Mouse (Mus musculus) kidney, postnatal 0 days (tissue): ENCODE data around the gene Lama2. TPM values are rescaled to one million over a fixed set of nuclear protein-coding genes. Genes with fewer than 3 reads are reported as not detected.

Experiments used
- ATAC-seq: fragments of 200-750 bp; cut with Nextera tagmentation; replicated peaks from 2 replicates; pipeline ENCODE4 v1.8.0; 2017; ENCODE audit warnings: low read depth, moderate number of reproducible peaks, moderate TSS enrichment, moderate library complexity; ENCODE audit not compliant: low FRiP score
- DNase-seq: peaks from one replicate; pipeline ENCODE4 v3.0.0-alpha.2; 2016; ENCODE audit warnings: low spot score
- H3K27ac ChIP-seq: fragments of 300-500 bp; sonication (generic); 2 replicates; pipeline ENCODE4 v1.5.1; 2014; ENCODE audit warnings: mild to moderate bottlenecking
- H3K27me3 ChIP-seq: fragments of 300-500 bp; sonication (generic); 2 replicates; pipeline ENCODE4 v1.6.1; 2014; ENCODE audit warnings: low read length, mixed read lengths; ENCODE audit not compliant: insufficient read depth
- H3K36me3 ChIP-seq: fragments of 300-500 bp; sonication (generic); 2 replicates; pipeline ENCODE4 v1.6.1; 2014; ENCODE audit warnings: low read length, mixed read lengths; ENCODE audit not compliant: insufficient read depth
- H3K4me1 ChIP-seq: fragments of 300-500 bp; sonication (generic); replicated peaks from 2 replicates; pipeline ENCODE4 v1.6.1; 2014; ENCODE audit warnings: antibody characterized with exemption, low read length, mixed read lengths; ENCODE audit not compliant: insufficient read depth
- H3K4me2 ChIP-seq: fragments of 300-500 bp; sonication (generic); 2 replicates; pipeline ENCODE4 v1.6.1; 2014; ENCODE audit warnings: mild to moderate bottlenecking, low read length, moderate library complexity, mixed read lengths
- H3K4me3 ChIP-seq: fragments of 300-500 bp; sonication (generic); replicated peaks from 2 replicates; pipeline ENCODE4 v1.5.1; 2014; ENCODE audit warnings: low read depth, low read length
- H3K9ac ChIP-seq: fragments of 300-500 bp; sonication (generic); 2 replicates; pipeline ENCODE4 v1.6.1; 2014; ENCODE audit warnings: low read depth, low read length
- H3K9me3 ChIP-seq: fragments of 300-500 bp; sonication (generic); replicated peaks from 2 replicates; pipeline ENCODE4 v1.6.1; 2016; ENCODE audit warnings: low read length, inconsistent platforms, mixed read lengths
- CTCF ChIP-seq: IDR thresholded peaks from 2 replicates; pipeline ENCODE4 v1.5.1; 2016; ENCODE audit warnings: antibody characterized with exemption, low read depth, mild to moderate bottlenecking, moderate library complexity
- WGBS: fragments of 180-500 bp; shearing (Covaris S2); extraction: QIAGEN DNeasy Blood & Tissue Kit; methylation state at CpG from one replicate; pipeline ENCODE4 v1.1.7; 2014; 5-methylcytosine and 5-hydroxymethylcytosine counted together
- polyA plus RNA-seq: library from polyadenylated mRNA; unstranded; fragments of >200 nt; fragmentation: Nextera tagmentation; extraction: Ambion mirVana; gene quantifications from 2 replicates; pipeline ENCODE4 v1.2.1, GENCODE M21; 2015

Gene Lama2
- polyA plus RNA-seq, 1 experiment from 2014 or later, result 16.2 TPM

GRCm38 (mm10) chr10:27127454-27127853 is 492.1 kb downstream of the Lama2 start:
- Histone ChIP-seq H3K9ac (no peak overlapping the region), H3K36me3 (no peaks in the 10 kb centered on the region), H3K27me3 (no peaks in the 10 kb centered on the region), H3K4me3 (no peak overlapping the region), H3K27ac (no peak overlapping the region), H3K9me3 (no peaks in the 10 kb centered on the region), H3K4me1 (no peaks in the 10 kb centered on the region), H3K4me2 (no peak overlapping the region)
- WGBS, result 76% methylated on average over 2 of the region's 2 CpGs
- ATAC-seq (no peak), DNase-seq (no peak)
- TF ChIP-seq CTCF, result no peak

GRCm38 (mm10) chr10:27123763-27124162 is 495.8 kb downstream of the Lama2 start:
- no peaks in the 10 kb centered on the region for H3K27me3 ChIP-seq
- no peaks in the 10 kb centered on the region for H3K36me3 ChIP-seq
- ATAC-seq, result no peak
- H3K4me1 ChIP-seq, result no peaks in the 10 kb centered on the region
- 81% methylated on average over 5 of the region's 5 CpGs for WGBS
- no peak for DNase-seq
- H3K4me3 ChIP-seq, result no peak overlapping the region
- no peak overlapping the region for H3K4me2 ChIP-seq
- H3K27ac ChIP-seq, result no peak overlapping the region
- H3K9ac ChIP-seq, result no peak overlapping the region
- TF ChIP-seq CTCF, result no peak
- H3K9me3 ChIP-seq, result no peaks in the 10 kb centered on the region

- Histone ChIP-seq H3K27me3 (no peaks in the 10 kb centered on the region), H3K36me3 (no peaks in the 10 kb centered on the region), H3K9ac (no peak overlapping the region), H3K4me3 (no peak overlapping the region), H3K4me1 (no peaks in the 10 kb centered on the region), H3K9me3 (no peaks in the 10 kb centered on the region), H3K4me2 (no peak overlapping the region), H3K27ac (no peak overlapping the region)
- no peak for TF ChIP-seq CTCF
- DNase-seq (no peak), ATAC-seq (no peak)
- WGBS, result 83% methylated on average over 3 of the region's 3 CpGs
Measured at GRCm38 (mm10) chr10:27117815-27118214, 501.7 kb downstream of the Lama2 start.

GRCm38 (mm10) chr10:27116938-27117647 is 502.5 kb downstream of the Lama2 start:
- Histone ChIP-seq H3K27ac (no peak overlapping the region), H3K4me3 (no peak overlapping the region), H3K9me3 (no peaks in the 10 kb centered on the region), H3K9ac (no peak overlapping the region), H3K36me3 (no peaks in the 10 kb centered on the region), H3K4me2 (no peak overlapping the region), H3K27me3 (no peaks in the 10 kb centered on the region), H3K4me1 (no peaks in the 10 kb centered on the region)
- no peak for ATAC-seq
- no peak for TF ChIP-seq CTCF
- DNase-seq, result no peak
- 85% methylated on average over 2 of the region's 2 CpGs for WGBS

GRCm38 (mm10) chr10:27114131-27114530 is 505.4 kb downstream of the Lama2 start:
- no peak overlapping the region for H3K9ac ChIP-seq
- no peaks in the 10 kb centered on the region for H3K36me3 ChIP-seq
- H3K27me3 ChIP-seq, result no peaks in the 10 kb centered on the region
- no peak overlapping the region for H3K4me3 ChIP-seq
- no peak overlapping the region for H3K4me2 ChIP-seq
- DNase-seq (no peak), ATAC-seq (no peak)
- no peaks in the 10 kb centered on the region for H3K9me3 ChIP-seq
- no peak for TF ChIP-seq CTCF
- no peak overlapping the region for H3K27ac ChIP-seq
- WGBS, result 88% methylated on average over 3 of the region's 3 CpGs
- H3K4me1 ChIP-seq, result no peaks in the 10 kb centered on the region

- H3K4me1 ChIP-seq, result no peaks in the 10 kb centered on the region
- no peak overlapping the region for H3K4me2 ChIP-seq
- ATAC-seq (no peak), DNase-seq (no peak)
- 78% methylated on average over 5 of the region's 5 CpGs for WGBS
- H3K9ac ChIP-seq, result no peak overlapping the region
- H3K9me3 ChIP-seq, result no peaks in the 10 kb centered on the region
- H3K4me3 ChIP-seq, result no peak overlapping the region
- no peak for TF ChIP-seq CTCF
- H3K27ac ChIP-seq, result no peak overlapping the region
- no peaks in the 10 kb centered on the region for H3K27me3 ChIP-seq
- H3K36me3 ChIP-seq, result no peaks in the 10 kb centered on the region
Measured at GRCm38 (mm10) chr10:27103811-27104210, 515.7 kb downstream of the Lama2 start.

- no peak overlapping the region for H3K4me2 ChIP-seq
- no peak overlapping the region for H3K9ac ChIP-seq
- no peaks in the 10 kb centered on the region for H3K27me3 ChIP-seq
- no peaks in the 10 kb centered on the region for H3K36me3 ChIP-seq
- WGBS, result 40% methylated on average over 3 of the region's 3 CpGs
- DNase-seq (peak; percentile 79), ATAC-seq (peak; percentile 57; the same call in 1 of the 2 replicates)
- no peaks in the 10 kb centered on the region for H3K4me1 ChIP-seq
- no peak overlapping the region for H3K27ac ChIP-seq
- no peak for TF ChIP-seq CTCF
- no peaks in the 10 kb centered on the region for H3K9me3 ChIP-seq
- no peak overlapping the region for H3K4me3 ChIP-seq
Measured at GRCm38 (mm10) chr10:27101800-27102353, 517.7 kb downstream of the Lama2 start.
